Mouse (Mus musculus): Measurements from ENCODE around the gene Cic. TPM values are rescaled to one million over a fixed set of nuclear protein-coding genes. Genes with fewer than 3 reads are reported as not detected.

The Cic gene
- polyA plus RNA-seq, 1 experiment from 2014 or later: 46.6 TPM

DNA sequence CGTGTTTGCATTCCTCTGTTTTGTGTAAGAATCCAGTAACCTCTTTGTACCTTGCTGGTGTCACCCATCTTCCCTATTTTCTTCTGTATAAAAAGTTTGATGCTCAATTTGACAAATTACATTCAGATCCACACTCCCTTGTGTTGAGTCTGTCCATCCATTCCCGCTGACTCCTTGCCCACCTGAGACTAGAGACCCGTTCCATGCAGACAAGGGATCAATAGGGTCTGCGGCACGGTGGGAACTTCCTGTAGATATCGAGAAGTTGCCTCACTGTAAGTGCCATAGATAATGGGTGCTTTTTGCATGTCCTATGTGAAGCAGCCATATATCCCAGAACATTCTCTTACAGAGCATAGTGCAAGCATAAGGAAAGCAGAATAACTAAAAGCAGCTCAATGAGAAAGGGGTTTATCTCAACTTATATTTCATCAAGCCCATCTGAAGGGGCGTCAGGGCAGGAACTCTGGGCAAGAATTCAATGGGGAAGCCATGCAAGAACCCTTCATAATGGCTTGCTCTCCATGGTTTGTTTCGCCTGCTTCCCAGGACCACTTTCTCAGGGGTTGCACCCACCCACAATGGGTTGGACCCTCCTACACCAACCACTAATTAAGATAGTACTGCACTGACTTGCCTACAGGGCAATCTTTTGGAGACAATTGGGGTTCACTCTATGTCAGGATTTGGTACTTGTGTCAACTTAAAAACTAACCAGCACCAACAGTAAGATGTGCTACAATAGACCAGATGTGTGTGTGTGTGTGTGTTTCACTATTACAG lies 1.1 kb upstream of the Cic start:
- no peak for ATAC-seq (ENCODE audit: low read depth)
- WGBS: 90% methylated on average over 8 of the region's 8 CpGs
- peak overlapping the region; percentile 47; the same call in 1 of the 2 replicates for H3K4me2 ChIP-seq (ENCODE audit: low read depth, low read length)
- H3K9ac ChIP-seq (replicated peaks; ENCODE audit: low read depth, low read length): no peak overlapping the region
- H3K9me3 ChIP-seq (ENCODE audit: control insufficient read depth, low read length): no peaks in the 10 kb centered on the region
- H3K27ac ChIP-seq (ENCODE audit: low read depth, low read length): no peak overlapping the region
- no peak overlapping the region for H3K4me3 ChIP-seq (ENCODE audit: low read depth, low read length)
- no peaks in the 10 kb centered on the region for H3K27me3 ChIP-seq (ENCODE audit: control insufficient read depth, insufficient read depth, low read length)
- peaks cover 18% of the 10 kb centered on the region; the same call in 1 of the 2 replicates for H3K4me1 ChIP-seq (ENCODE audit: control insufficient read depth, insufficient read depth, low read length)
- peaks cover 3% of the 10 kb centered on the region; the same call in 1 of the 2 replicates for H3K36me3 ChIP-seq (ENCODE audit: control insufficient read depth, insufficient read depth, low read length)

DNA sequence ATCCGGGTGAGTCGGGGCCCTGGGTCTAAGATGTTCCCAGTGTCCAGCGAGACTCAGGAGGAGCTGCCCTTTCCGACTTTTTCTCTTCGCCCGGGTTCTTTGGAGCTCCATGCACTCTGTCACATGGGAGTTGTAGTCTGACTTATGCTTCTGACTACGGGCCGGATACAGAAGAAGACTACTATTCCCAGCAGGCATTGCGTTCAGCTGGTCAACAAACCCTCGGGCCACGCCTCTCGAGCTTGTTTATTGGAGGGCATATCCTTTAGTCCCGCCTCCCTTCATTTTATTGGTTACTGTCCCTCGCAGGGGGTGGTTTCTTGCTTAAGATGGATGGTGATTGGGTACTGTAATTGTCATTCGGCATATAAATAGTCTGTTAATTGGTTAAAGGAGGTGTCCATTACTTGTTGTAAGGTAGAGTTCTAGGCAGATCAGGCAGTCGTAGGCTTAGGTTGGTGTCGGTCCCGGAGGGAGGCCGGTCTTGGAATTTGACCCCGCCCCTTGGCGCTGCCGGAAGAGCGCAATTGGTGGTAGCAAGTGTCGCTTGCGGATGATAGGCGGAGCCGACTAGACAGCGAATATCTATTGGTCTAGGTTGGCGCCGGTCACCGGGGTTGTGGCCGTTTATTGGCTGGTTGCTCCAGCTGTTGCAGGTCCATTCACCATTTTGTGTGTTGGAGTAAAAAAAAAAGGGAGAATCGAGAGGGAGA lies 403 bp downstream of the Cic start:
- Histone ChIP-seq H3K36me3 (ENCODE audit: control insufficient read depth, insufficient read depth, low read length) (peaks cover 10% of the 10 kb centered on the region; the same call in 1 of the 2 replicates), H3K4me1 (ENCODE audit: control insufficient read depth, insufficient read depth, low read length) (peaks cover 18% of the 10 kb centered on the region; the same call in 1 of the 2 replicates), H3K9me3 (ENCODE audit: control insufficient read depth, low read length) (no peaks in the 10 kb centered on the region), H3K27ac (ENCODE audit: low read depth, low read length) (peak overlapping the region; percentile 90), H3K9ac (replicated peaks; ENCODE audit: low read depth, low read length) (peak overlapping the region; percentile 81), H3K4me3 (ENCODE audit: low read depth, low read length) (peak overlapping the region; percentile 69), H3K27me3 (ENCODE audit: control insufficient read depth, insufficient read depth, low read length) (no peaks in the 10 kb centered on the region), H3K4me2 (ENCODE audit: low read depth, low read length) (peak overlapping the region; percentile 83)
- ATAC-seq (ENCODE audit: low read depth): peak; percentile 96
- WGBS: under 1% methylated on average over 33 of the region's 33 CpGs

GRCm38 (mm10) chr7:25268588-25268987 lies 1.1 kb downstream of the Cic start:
- H3K4me1 ChIP-seq (ENCODE audit: control insufficient read depth, insufficient read depth, low read length): peaks cover 18% of the 10 kb centered on the region; the same call in 1 of the 2 replicates
- peaks cover 13% of the 10 kb centered on the region; the same call in 1 of the 2 replicates for H3K36me3 ChIP-seq (ENCODE audit: control insufficient read depth, insufficient read depth, low read length)
- peak overlapping the region; percentile 69 for H3K4me3 ChIP-seq (ENCODE audit: low read depth, low read length)
- H3K27ac ChIP-seq (ENCODE audit: low read depth, low read length): peak overlapping the region; percentile 90
- H3K9me3 ChIP-seq (ENCODE audit: control insufficient read depth, low read length): no peaks in the 10 kb centered on the region
- no peaks in the 10 kb centered on the region for H3K27me3 ChIP-seq (ENCODE audit: control insufficient read depth, insufficient read depth, low read length)
- peak overlapping the region; percentile 81 for H3K9ac ChIP-seq (replicated peaks; ENCODE audit: low read depth, low read length)
- 5% methylated on average over 7 of the region's 7 CpGs for WGBS
- peak overlapping the region; percentile 83 for H3K4me2 ChIP-seq (ENCODE audit: low read depth, low read length)
- ATAC-seq (ENCODE audit: low read depth): no peak

- peak overlapping the region; percentile 81 for H3K9ac ChIP-seq (replicated peaks; ENCODE audit: low read depth, low read length)
- peak overlapping the region; percentile 69 for H3K4me3 ChIP-seq (ENCODE audit: low read depth, low read length)
- peak overlapping the region; percentile 90; the same call in 1 of the 2 replicates for H3K27ac ChIP-seq (ENCODE audit: low read depth, low read length)
- H3K9me3 ChIP-seq (ENCODE audit: control insufficient read depth, low read length): no peaks in the 10 kb centered on the region
- peaks cover 20% of the 10 kb centered on the region; the same call in 1 of the 2 replicates for H3K4me1 ChIP-seq (ENCODE audit: control insufficient read depth, insufficient read depth, low read length)
- 34% methylated on average over 4 of the region's 4 CpGs for WGBS
- H3K4me2 ChIP-seq (ENCODE audit: low read depth, low read length): peak overlapping the region; percentile 83
- ATAC-seq (ENCODE audit: low read depth): no peak
- no peaks in the 10 kb centered on the region for H3K27me3 ChIP-seq (ENCODE audit: control insufficient read depth, insufficient read depth, low read length)
- H3K36me3 ChIP-seq (ENCODE audit: control insufficient read depth, insufficient read depth, low read length): peaks cover 17% of the 10 kb centered on the region; the same call in 1 of the 2 replicates
These were observed 1.5 kb downstream of the Cic start for GRCm38 (mm10) chr7:25269029-25269428.

DNA sequence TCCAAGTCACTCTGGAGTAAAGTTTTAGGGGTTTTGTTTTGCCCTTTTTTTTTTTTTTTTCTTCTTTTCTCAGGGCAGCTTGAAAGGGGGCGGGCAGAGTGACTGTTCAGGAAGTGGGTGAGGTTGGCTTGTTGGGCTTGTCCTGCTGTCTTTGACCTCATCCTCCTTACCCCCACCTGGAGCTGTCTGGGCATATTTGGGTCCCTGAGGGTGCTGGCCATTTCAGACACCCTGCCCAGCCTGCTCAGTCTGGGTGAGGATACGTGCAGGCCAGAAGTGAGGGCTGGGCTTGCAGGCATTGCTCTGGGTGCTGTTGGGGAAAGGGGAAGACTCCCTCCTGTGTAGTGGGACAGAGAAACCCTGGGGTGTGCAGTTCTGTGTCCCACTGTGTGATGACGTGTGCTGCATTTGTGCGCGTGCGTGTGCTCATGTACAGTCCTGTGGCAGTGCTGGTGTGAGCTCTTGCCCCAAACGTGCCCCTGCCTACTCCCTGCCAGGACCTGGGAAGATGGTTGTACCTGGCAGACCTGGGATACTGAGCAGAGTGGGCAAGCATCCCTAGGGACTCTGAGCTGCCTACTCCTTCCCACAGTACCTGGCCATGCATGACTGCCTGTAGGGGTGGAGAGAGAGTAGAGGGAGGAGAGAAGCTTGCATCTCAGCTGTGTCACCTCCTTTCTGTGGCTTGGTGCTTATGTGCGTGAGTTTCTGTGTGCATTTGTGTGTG lies 2.2 kb downstream of the Cic start:
- Histone ChIP-seq H3K9me3 (ENCODE audit: control insufficient read depth, low read length) (no peaks in the 10 kb centered on the region), H3K36me3 (ENCODE audit: control insufficient read depth, insufficient read depth, low read length) (peaks cover 17% of the 10 kb centered on the region; the same call in 1 of the 2 replicates), H3K4me1 (ENCODE audit: control insufficient read depth, insufficient read depth, low read length) (peaks cover 23% of the 10 kb centered on the region; the same call in 1 of the 2 replicates), H3K27ac (ENCODE audit: low read depth, low read length) (no peak overlapping the region), H3K27me3 (ENCODE audit: control insufficient read depth, insufficient read depth, low read length) (no peaks in the 10 kb centered on the region), H3K4me2 (ENCODE audit: low read depth, low read length) (peak overlapping the region; percentile 83), H3K4me3 (ENCODE audit: low read depth, low read length) (peak overlapping the region; percentile 69; the same call in 1 of the 2 replicates), H3K9ac (replicated peaks; ENCODE audit: low read depth, low read length) (0 out of 2 replicates have a peak overlapping the region, but pooled peaks have one; percentile 7)
- 86% methylated on average over 8 of the region's 8 CpGs for WGBS
- no peak for ATAC-seq (ENCODE audit: low read depth)

DNA sequence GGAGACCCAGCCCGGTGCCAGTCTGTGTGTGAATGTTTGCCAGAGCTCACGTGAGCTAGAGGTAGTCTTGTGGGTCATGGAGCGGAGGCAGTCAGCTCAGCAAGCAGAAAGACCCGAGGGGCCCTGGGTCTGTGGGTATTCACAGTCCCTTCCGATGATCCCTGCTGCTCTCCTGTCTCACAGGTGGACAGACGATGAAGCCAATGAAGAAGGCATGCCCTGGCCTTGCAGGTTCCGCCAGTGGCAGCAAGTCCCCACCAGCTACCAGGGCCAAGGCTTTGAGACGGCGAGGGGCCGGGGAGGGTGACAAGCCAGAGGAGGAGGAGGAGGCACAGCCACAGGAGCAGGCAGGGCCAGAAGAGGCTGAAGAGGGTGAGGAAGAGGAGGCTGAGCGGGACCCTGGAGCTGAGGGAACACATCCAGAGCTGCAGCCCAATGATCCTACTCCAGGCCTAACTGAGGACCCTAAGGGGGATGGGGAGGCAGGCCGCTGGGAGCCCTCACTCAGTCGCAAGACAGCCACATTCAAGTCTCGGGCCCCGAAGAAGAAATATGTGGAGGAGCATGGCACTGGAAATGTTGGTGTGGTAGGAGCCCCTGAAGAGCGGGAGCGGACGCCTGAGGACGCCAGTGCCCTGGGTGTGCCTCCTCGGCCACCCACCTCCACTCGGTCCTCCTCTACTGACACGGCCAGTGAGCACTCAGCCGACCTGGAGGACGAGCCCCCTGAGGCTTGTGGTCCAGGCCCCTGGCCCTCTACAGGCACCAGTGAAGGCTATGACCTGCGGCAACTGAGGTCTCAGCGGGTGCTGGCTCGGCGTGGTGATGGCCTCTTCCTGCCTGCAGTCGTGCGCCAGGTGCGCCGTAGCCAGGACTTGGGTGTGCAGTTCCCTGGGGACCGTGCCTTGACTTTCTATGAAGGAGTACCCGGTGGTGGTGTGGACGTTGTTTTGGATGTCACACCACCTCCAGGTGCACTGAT lies 3.4 kb downstream of the Cic start:
- H3K4me1 ChIP-seq (ENCODE audit: control insufficient read depth, insufficient read depth, low read length): peaks cover 27% of the 10 kb centered on the region; the same call in 1 of the 2 replicates

DNA sequence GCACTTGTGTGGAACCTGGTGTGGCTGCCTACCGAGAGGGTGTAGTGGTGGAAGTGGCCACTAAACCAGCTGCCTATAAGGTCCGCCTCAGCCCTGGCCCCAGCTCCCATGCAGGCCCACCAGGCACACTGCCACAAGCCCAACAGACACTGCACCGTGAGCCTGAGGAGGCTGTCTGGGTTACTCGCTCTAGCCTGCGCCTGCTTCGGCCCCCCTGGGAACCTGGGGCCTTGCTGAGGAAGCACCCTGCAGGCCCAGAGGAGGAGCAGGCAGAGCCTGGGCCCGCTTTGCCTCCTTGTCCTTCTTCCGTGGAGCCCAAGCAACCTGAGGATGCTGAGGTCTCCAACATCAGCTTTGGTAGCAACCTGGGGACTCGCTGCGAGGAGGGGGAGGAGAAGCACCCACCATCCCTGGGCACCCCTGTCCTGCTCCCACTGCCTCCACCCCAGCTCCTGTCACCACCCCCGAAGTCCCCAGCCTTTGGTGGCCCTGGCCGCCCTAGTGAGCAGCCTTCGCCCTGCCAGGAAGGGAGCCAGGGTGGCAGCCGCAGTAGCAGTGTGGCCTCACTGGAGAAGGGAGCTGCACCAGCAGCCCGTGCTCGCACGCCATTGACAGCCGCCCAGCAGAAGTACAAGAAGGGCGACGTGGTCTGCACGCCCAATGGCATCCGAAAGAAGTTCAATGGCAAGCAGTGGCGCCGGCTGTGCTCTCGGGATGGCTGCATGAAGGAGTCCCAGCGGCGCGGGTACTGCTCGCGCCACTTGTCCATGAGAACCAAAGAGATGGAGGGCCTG lies 4.3 kb downstream of the Cic start:
- no peak overlapping the region for H3K9ac ChIP-seq (replicated peaks; ENCODE audit: low read depth, low read length)
- H3K27me3 ChIP-seq (ENCODE audit: control insufficient read depth, insufficient read depth, low read length): no peaks in the 10 kb centered on the region
- peaks cover 23% of the 10 kb centered on the region for H3K36me3 ChIP-seq (ENCODE audit: control insufficient read depth, insufficient read depth, low read length)
- no peak overlapping the region for H3K4me2 ChIP-seq (ENCODE audit: low read depth, low read length)
- H3K27ac ChIP-seq (ENCODE audit: low read depth, low read length): no peak overlapping the region
- no peak for ATAC-seq (ENCODE audit: low read depth)
- peaks cover 26% of the 10 kb centered on the region; the same call in 1 of the 2 replicates for H3K4me1 ChIP-seq (ENCODE audit: control insufficient read depth, insufficient read depth, low read length)
- WGBS: 91% methylated on average over 30 of the region's 30 CpGs
- no peaks in the 10 kb centered on the region for H3K9me3 ChIP-seq (ENCODE audit: control insufficient read depth, low read length)
- H3K4me3 ChIP-seq (ENCODE audit: low read depth, low read length): no peak overlapping the region

More for the DNA sequence above, 3.4 kb downstream of the Cic start:
- Histone ChIP-seq H3K4me3 (ENCODE audit: low read depth, low read length) (no peak overlapping the region), H3K9me3 (ENCODE audit: control insufficient read depth, low read length) (no peaks in the 10 kb centered on the region), H3K36me3 (ENCODE audit: control insufficient read depth, insufficient read depth, low read length) (peaks cover 23% of the 10 kb centered on the region), H3K4me2 (ENCODE audit: low read depth, low read length) (no peak overlapping the region), H3K27ac (ENCODE audit: low read depth, low read length) (no peak overlapping the region), H3K9ac (replicated peaks; ENCODE audit: low read depth, low read length) (no peak overlapping the region; the same call in 1 of the 2 replicates), H3K27me3 (ENCODE audit: control insufficient read depth, insufficient read depth, low read length) (no peaks in the 10 kb centered on the region)
- 91% methylated on average over 32 of the region's 35 CpGs for WGBS
- ATAC-seq (ENCODE audit: low read depth): no peak
